Mouse (Mus musculus) heart, adult 11 months (tissue): ENCODE measurements at regions not wholly inside any gene's neighbourhood (a gene's known extent, or its start where the extent isn't known, plus 50 kb on each side); places are given as distances from the start of the nearest gene placed in this dataset.
"Not testable (repeated sequence)": the region's sequence is repeated elsewhere in the genome, so short reads cannot be mapped to it uniquely, and the experiment has no call there.

Experiments
- DNase-seq: peaks from one replicate; pipeline ENCODE4 v3.0.0; 2022

DNA sequence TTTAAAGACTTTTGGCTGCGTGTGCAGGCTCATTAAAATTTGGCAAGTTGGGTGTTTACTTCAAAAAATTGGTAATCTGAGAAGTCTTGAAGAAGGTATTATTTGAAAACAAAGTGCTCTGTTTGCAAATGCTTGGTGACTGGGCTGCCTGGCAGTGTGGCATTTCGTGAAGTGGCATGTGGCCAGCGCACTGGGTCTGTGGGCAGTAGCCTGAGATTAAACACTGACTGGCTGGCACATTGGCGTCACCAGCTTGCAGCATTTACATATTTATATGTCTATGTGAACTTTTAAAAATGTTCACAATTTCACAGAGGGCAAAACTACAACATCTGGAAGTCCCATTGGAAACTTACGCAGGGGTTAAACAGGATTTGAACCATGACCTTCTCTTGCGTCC is 261.3 kb downstream of the Trib2 start:
- no peak for DNase-seq

DNA sequence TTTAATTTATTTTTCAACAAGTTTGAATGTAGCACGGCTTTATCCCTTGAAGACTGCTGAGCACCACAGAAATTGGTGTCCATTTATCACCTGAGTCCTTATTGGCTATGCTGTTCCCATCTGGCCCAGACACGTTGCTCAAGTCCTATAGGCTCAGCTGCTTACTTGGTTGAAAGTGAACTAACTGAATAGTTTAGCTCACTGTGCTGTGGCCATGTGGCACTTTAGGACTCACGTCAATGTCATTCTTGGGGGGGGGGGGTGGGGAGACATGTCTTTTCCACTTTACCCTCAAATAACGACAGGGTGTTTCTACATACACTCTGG is 263.1 kb downstream of the Trib2 start:
- DNase-seq = no peak

DNA sequence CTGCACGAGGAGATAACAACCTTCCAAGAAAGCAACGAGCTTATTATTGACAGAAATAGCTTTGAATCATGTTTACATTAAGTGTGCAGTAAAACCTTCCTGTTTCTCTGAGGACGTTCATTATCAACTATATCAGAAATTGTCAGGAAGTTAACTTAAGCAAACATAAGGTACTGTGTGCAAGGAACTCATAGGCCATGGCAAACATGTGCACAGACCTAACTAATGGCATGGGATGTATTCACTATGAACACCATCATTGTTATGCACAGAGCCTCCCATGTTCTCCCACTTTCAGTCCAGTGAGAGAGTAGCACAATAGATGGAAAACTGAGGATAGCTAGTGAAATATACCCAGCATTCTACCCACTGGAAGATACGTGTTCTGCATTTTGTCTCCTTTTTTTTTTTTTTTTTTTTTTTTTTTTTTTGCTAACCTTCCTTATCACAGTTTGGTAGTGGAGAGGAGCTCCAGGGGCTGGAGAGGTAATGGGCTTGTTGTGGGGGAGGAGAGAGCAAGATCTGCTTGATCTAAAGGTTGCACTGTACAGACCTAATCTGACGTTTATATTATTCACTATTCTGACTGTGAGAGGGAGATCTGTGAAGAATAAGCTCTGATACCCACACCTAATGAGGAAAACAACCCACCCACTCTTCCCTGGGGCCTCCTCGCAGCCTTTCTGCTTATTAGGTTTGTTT is 263.6 kb downstream of the Trib2 start:
- no peak for DNase-seq

DNA sequence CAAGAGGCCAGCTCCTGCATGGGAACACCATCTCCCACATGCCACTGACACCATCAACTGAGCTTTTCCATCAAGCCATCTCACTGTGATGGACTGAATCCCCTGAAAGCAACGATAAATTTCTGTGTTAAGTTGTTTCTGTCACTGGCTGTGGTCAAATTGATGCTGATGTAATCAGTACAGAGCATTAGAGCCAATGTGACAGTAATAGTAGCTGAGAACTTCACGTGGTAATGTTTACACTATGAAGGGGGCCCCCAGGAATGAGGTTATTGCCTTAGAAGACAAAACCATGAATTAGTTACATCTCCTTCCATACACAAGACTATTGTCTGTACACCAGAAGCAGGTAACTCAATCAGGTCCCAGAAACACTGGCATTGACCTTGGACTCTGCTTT is 264.5 kb downstream of the Trib2 start:
- DNase-seq = no peak

GRCm38 (mm10) chr12:15551281-15551900 is 265.3 kb downstream of the Trib2 start:
- no peak for DNase-seq

GRCm38 (mm10) chr12:15544351-15544750 is 272.4 kb downstream of the Trib2 start:
- peak; percentile 90 for DNase-seq

DNA sequence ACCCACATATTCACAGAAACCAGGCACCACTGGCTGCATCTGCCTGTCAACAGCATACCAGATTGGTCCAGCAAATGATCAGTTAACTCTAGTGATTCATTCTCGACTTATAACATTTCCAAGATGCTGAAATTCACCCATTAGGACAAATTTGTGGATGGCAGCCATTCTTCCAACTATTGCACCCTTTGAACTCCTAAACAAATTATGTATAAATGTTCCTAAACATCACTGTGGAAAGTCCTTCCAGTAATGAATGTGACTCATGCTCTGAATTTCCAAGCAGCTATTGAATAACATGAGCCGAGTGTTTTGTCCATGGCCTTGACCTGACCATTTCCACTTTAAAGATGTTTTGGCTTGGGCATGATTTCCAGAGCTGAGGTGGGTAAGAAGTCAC is 274.2 kb downstream of the Trib2 start:
- DNase-seq = no peak

- DNase-seq = no peak
These were observed 279.8 kb downstream of the Trib2 start for GRCm38 (mm10) chr12:15536852-15537368.

- no peak for DNase-seq
These were observed 280.5 kb downstream of the Trib2 start for GRCm38 (mm10) chr12:15536247-15536646.

- DNase-seq = peak; percentile 94
These were observed 280.9 kb downstream of the Trib2 start for GRCm38 (mm10) chr12:15535822-15536221.

- DNase-seq = no peak
These were observed 295.8 kb downstream of the Trib2 start for GRCm38 (mm10) chr12:15520783-15521407.

- no peak for DNase-seq
These were observed 304.7 kb downstream of the Trib2 start for GRCm38 (mm10) chr12:15511994-15512393.

GRCm38 (mm10) chr12:15507576-15507975 is 309.1 kb downstream of the Trib2 start:
- DNase-seq = no peak

DNA sequence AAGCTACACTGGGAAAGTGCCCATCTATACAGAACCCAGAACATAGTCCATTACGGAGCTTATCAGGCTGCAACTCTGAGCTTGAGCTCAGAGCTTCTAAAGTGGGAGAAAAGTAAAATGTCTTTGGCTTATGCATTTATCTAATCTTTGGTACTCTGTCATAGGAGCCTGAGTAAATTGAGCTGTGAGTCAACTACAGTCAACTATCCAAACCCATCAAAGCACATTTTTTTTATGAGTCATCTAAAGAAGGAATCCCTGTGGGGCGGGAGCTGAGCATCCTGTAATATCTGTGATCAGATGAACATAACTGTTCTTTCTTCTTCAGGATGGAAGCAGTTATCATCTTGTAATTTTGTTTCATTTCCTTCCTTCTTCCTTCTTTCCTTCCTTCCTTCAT is 323.1 kb downstream of the Trib2 start:
- no peak for DNase-seq

- DNase-seq = no peak
These were observed 344.0 kb downstream of the Trib2 start for GRCm38 (mm10) chr12:15472741-15473140.

DNA sequence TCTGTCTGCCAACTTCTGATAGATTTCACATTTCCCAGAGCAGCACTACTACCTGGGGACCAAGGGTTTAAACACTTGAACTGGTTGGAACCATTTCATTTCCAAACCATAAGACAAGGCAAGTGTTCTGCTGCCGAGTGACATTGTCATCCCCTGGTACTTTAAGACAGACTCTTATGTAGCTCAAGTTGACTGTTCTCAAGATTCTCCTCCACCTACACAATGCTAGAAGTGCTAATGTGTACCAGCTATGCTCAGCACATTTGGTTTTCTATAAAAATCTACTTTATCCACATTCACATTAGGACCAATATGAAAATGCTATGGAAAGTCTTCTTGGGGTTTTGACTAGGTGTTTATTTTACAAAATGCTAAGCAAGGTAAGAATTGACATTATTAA is 357.3 kb downstream of the Trib2 start:
- DNase-seq = no peak

DNA sequence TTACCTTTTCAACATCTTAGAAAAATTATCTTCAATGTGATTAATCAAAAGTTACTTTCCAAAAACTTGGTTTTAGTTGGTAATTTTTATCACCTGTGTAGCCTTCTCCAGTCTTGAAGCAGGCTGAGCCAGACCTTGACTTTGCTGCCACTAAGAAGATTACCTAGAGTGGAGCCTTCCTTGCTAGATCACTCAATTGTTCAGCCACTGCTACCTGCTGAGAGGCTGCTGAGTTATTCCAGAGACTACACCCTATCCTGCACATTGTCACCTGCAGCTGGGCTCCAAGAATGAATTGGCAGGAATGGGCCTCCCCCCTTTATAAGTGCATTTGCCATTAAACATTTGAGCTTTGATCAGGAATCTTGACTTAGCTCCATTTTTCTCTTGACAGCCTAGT is 360.4 kb downstream of the Trib2 start:
- not testable (repeated sequence) for DNase-seq

DNA sequence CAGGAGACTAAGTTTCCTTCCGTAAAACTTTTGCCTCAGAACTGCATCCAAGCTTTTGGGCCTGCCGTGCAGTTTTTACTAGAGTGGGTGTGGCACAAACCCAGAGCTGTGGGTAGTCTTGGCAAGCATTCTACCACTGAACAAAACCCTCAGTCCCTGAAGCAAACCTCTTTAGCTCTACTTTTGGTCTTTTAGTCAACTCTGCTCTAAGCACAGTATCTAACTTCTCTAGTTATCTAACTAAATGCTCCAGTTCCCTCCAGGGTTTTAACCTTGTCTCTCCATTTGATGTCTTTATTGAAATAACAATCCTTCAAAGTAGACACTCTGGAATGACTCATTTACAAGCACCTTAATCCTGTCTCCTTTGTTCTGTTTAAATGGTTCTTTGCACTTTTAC is 361.0 kb downstream of the Trib2 start:
- DNase-seq = no peak

DNA sequence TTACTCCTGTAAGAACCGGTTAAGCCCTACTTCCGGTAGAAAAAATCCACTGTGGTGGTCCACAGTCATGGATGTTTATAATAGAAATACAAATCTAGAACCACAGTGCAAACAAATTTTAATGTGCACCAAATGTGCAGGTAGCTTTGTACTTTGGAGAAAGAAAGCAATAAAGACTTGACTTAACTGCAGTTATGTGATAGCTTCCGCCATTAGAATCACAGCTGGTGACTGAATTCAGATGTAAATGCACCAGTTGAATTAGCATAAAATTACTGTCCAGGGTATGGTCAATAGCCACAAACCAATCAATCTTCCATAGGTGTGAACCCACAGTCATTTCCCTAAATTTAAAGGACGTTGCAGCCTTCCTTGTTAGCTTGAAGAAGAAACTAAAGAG is 367.2 kb downstream of the Trib2 start:
- DNase-seq = no peak

- DNase-seq = no peak
These were observed 400.4 kb downstream of the Trib2 start for GRCm38 (mm10) chr12:15416180-15416766.

- DNase-seq = no peak
These were observed 406.3 kb downstream of the Trib2 start for GRCm38 (mm10) chr12:15410419-15410818.

GRCm38 (mm10) chr12:15407577-15407976 is 409.1 kb downstream of the Trib2 start:
- not testable (repeated sequence) for DNase-seq

- no peak for DNase-seq
These were observed 424.1 kb downstream of the Trib2 start for GRCm38 (mm10) chr12:15392641-15393040.

DNA sequence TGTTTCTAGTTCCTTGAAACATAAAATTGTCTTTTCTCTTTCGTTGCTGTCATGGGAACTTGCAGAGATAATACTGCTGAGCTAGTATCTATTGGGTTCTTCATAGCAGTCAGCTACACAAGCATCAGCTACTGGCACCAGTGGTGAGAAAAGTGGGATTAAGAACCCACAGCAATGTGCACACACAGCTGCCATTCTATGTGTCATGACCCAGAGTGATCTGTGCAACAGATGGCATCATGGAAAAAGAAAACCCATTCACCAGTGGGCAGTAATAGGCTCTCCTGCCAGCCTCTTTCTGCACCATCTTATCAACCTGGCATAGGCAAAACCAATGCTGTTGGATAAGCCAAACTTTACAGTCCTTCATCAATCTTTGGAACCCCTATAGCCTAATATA is 428.1 kb downstream of the Trib2 start:
- no peak for DNase-seq
